Mouse (Mus musculus): Measurements from ENCODE around the gene Zfp706. TPM values are rescaled to one million over a fixed set of nuclear protein-coding genes. Genes with fewer than 3 reads are reported as not detected.

Zfp706 gene
- total RNA-seq, 2 experiments from 2014 or later, result 100 to 105 TPM

DNA sequence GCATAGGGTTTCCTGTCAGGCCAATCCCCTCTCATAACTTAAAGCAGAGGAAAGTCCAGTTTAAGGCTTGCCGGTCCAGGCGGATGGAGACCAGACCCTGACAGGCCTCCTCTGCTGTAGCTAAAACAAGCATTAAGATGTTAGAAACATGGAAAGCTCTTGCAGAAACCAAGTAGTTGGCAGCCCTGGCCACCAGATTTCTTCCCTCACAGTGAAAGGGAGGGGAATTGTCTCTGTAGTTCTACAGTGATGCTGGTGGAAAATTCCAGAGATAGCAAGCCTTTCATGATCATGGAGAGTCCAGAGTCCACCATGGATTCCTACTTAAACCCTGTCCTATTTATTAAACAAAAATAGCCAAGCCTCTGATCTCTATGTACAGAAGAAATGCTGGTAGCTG, 57.3 kb downstream of the Zfp706 start:
- no peak for DNase-seq
- intact Hi-C loops (cut with DNase I), result no loop called here

- intact Hi-C loops (cut with DNase I), result no loop called here
- no peak for DNase-seq
Measured at GRCm38 (mm10) chr15:36948866-36949546, 58.6 kb downstream of the Zfp706 start.
